Mouse (Mus musculus) left cerebral cortex, postnatal 10 days (tissue): Measurements from ENCODE around the gene Ttc30a1. TPM values are rescaled to one million over a fixed set of nuclear protein-coding genes. Genes with fewer than 3 reads are reported as not detected.
"Not testable (repeated sequence)": the region's sequence is repeated elsewhere in the genome, so short reads cannot be mapped to it uniquely, and the experiment has no call there.

Experiments used
- DNase-seq, 2 experiments: peaks; one replicate each; pipeline ENCODE4 v3.0.0; 2021 to 2022; ENCODE audit warnings: low spot score in 2 of 2, mixed read lengths in 1 of 2; ENCODE audit errors: extremely low spot score in 1 of 2
- intact Hi-C: fragments of 180-260 bp; cut with DNase I; formaldehyde crosslinking; loops from one replicate; pipeline ENCODE4 v1.15.1; 2025
- total RNA-seq, 2 experiments: library from RNA; stranded (reverse); gene quantifications; 2 replicates each; pipeline ENCODE4 v1.2.3; 2021

Gene Ttc30a1
- total RNA-seq, 2 experiments from 2014 or later = 2.9 to 3.9 TPM

DNA sequence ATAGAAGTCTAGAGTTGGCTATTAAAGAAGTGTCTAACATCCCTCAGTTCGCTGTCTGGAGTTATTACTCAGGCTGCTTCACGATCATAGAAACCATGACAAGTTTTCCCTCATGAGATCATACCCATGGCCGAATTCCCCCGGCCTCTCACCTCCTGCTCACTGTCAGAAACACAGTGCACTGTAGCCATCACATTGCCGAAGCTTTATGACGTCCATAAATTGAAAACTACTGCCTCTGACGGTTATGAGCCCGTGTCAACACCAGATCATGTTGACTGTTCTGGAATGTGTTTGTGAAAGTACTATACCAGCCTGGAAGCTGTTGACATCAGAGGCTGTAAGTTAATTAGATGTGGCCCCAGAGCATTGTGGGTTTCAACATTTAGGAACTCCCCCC, 31.1 kb downstream of the Ttc30a1 start:
- intact Hi-C loops = no loop called here
- no peak for DNase-seq

DNA sequence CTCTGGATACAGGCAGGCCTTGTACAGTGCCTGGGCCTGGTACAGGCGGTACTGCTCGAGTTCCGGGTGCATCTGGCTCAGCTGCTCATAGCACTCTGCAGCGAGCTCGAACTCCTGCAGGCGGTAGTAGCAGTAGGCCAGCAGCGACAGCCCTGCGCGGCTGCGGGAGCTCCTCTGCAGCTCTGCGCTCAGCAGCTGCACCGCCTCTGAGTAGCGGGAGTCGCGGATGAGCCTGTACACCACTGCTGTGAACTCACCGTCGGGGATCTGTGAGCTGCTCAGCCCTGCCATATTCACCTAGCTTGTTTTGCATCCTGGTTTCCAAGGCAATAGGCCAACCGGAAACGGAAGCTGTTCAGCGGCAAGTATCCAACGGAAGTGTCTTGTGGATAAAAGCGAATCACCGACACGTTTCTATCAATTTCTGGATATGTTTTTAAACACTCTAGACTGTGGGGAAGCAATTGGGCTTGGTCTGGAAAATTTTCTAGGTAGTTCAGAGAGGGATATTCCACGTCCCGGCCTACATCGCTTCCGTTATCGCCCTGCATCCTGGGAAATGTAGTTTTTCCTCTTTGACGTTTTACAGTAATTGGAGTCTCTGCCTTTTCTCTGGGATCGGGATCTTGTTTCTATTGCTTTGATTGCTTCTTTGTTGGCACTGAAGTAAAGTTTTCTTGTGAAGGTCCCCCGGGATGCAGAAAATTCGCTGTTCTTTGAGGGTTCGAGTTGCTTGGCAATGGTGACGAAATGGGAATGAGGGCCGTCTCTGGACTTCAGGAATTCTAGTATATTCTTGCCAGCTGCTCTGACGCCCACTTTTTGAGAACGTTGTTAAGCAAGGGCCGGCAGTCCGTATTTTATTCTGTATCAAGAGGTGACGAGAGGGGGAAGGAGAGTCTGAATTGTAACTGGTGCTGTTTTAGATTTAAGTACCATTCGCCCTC, 43.4 kb downstream of the Ttc30a1 start, which contains the start of gene Ttc30b:
Ttc30b (minus strand) TSS at position 469 of the 947 bp plus-strand sequence.
- intact Hi-C loops = no loop called here
- DNase-seq = peak; percentile 79 to 81

DNA sequence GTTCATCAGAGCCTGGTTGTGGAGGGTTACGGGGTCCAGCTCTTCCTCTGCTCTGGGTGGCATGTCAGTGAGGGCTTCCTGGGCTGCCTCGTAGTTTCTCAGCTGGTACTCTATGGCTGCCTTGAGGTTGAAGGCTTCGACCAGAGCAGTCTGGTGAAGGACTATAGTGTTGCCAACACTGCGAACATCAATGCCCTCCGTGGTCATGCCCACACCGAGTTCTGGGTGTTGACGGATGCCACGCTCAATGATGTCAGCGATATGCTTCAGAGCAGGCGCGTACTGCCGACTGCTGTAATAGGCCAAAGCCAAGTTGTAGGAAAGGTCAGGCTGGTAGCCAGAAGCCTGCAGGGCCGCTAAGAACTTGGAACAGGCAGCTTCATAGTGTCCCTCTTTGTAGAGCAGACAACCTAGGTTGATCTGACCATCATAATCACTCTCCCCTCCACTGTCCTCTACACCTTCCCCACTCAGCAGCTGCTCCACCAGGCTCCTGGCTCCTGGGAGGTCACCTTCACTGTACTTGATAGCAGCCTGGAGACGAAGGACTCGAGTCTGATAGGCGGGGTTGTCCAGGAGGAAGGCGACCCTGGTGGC, 44.1 kb downstream of the Ttc30a1 start:
- intact Hi-C loops, DNase-seq: not testable (repeated sequence)

DNA sequence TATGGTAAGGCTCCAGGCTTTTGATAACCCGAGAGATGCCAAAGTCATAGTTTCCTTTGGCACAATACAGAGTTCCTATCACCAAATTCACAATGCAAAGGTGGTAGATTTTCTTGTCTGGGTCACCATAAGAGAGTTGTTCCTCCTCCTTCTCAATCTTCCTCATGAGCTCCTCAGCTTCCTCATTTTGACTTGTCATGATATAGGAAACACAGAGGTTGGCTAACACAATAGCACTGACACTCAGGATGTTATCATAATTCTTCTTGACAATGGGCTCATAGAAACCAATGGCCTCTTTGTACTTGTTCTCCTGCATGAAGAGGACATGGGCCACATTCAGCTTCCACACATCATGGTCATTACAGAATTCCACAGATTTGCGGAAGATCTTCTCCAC, 45.1 kb downstream of the Ttc30a1 start:
- DNase-seq, intact Hi-C loops: not testable (repeated sequence)

DNA sequence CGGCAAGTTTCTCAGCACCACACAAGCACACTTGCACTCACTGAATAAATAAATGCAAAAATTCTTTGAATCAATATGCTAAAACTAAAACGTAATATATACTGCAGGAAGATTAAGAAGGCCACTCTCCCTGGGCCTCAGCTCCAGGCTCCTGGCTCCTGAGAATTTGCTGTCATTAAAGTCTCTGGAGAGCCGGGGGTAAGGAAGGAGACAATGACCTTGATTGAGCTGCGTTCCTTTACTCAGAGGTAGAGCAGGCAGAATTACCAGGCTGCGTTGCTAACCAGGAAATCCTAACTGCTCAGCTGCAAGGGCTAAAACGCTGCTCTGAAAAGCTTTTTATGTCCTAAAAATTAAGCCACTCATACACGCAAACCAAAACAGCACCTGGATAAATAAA, 48.2 kb downstream of the Ttc30a1 start:
- intact Hi-C loops = no loop called here
- no peak for DNase-seq

DNA sequence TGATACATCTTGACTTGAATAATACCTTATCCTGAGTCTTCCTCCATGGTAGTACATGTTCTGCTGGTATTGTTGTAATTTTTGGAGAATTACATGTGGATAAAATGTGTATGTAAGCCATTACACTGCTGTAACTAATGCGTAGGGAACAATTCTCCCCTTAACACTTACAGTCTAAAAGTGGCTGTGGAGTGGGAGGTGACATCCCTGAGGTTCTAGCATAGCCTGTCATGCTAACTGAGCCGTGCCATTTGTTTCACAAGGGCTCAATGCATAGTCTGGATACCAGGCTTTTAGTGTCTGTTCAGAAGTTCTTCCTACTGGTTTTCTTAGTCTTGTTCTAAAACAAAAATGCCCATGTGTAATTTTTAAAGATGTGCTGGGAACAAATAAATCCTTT, 50.8 kb downstream of the Ttc30a1 start:
- no peak for DNase-seq
- intact Hi-C loops = no loop called here

DNA sequence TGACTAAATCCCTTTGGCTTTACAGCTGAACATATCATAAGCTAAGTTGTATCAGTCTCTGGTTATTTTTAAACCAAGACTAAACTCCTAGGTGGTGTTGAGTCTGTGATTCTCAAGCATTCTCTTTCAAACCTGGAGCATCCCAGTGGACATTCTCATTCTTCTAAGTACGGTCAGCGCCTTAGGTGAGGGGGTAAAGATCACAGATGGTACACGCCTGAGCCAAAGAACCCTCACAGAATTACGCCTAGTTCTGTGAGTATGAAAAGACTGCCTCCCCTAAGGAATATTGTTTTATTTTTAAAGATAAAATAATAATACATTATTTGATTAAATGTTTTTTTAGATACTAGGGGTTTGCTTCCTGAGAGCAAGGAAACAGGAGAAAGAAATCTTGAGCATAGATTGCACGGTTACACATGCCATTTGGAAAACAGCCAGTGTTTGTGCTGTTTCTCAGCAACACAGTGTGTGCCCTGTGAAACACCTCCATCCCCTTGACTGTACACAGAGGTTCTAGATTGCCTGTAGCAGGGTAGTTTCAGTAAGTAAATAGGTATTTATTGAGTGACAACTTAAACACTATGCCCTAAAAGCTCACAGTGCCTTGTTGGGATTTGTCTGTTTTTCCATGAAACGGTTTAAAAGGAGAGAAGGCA, 51.9 kb downstream of the Ttc30a1 start:
- intact Hi-C loops = no loop called here
- no peak for DNase-seq

DNA sequence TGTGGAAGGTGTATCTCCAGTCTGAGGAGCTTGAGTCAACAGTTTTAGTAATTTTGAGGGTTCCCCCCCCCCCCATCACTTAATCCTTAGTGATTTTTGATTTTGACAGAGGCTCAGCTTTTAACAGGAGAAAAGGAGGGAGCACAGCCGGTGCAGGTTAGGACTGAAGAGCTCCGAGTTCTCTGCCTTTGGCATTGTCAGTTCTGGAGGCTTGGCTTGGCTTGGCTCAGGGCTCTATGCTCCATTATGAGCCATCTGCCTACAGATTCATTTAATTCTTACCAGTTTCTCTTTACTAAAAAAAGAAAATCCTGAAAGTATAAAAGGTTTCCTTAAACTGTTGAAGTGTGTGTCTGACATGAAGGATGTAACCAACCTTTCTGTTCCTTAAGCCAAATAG, 52.6 kb downstream of the Ttc30a1 start:
- intact Hi-C loops = no loop called here
- no peak for DNase-seq

Other genes with a start within 250 kb of the Ttc30a1 start
- gene Agps, start 149.8 kb downstream of the Ttc30a1 start, total RNA-seq = 10 to 100 TPM; 60.4 to 62.3 TPM
- gene Ttc30b, start 43.4 kb downstream of the Ttc30a1 start, total RNA-seq = 10 to 100 TPM; 10.9 to 11.8 TPM
- gene Ttc30a2, start 3.8 kb downstream of the Ttc30a1 start, total RNA-seq = under 1 TPM; 0.15 to 0.63 TPM